Mouse (Mus musculus): ENCODE data around the gene Ube2t. TPM values are rescaled to one million over a fixed set of nuclear protein-coding genes. Genes with fewer than 3 reads are reported as not detected.

Gene Ube2t
- total RNA-seq, 2 experiments from 2014 or later, result 20.1 to 56.6 TPM

Other genes with a start within 250 kb of the Ube2t start
- 7.4 and 7.5 TPM in 2 replicates for gene Ppp1r12b, start 6.6 kb upstream of the Ube2t start, total RNA-seq (2015)
- 5.6 and 7.8 TPM in 2 replicates for gene Ppp1r12b, start 6.6 kb upstream of the Ube2t start, total RNA-seq (2017)
- gene Lgr6, start 142.7 kb downstream of the Ube2t start, total RNA-seq (2015), result 0.05 TPM in 1 of 2 replicates, not detected in the other
- 0.08 TPM in 1 of 2 replicates, not detected in the other for gene Lgr6, start 142.7 kb downstream of the Ube2t start, total RNA-seq (2017)
- 75.0 and 75.4 TPM in 2 replicates for gene Ptpn7, start 170.1 kb downstream of the Ube2t start, total RNA-seq (2015)
- gene Ptpn7, start 170.1 kb downstream of the Ube2t start, total RNA-seq (2017), result 103 and 112 TPM in 2 replicates
- gene Arl8a, start 184.3 kb downstream of the Ube2t start, total RNA-seq (2015), result 32.1 and 35.1 TPM in 2 replicates
- gene Arl8a, start 184.3 kb downstream of the Ube2t start, total RNA-seq (2017), result 18.4 and 19.9 TPM in 2 replicates
- not detected in 2 replicates for gene Gpr37l1, start 205.1 kb downstream of the Ube2t start, total RNA-seq (2015)
- not detected in 2 replicates for gene Gpr37l1, start 205.1 kb downstream of the Ube2t start, total RNA-seq (2017)